Mouse (Mus musculus): ENCODE results near the gene Als2cr12. TPM values are rescaled to one million over a fixed set of nuclear protein-coding genes. Genes with fewer than 3 reads are reported as not detected.
"Not testable (repeated sequence)": the region's sequence is repeated elsewhere in the genome, so short reads cannot be mapped to it uniquely, and the experiment has no call there.

Als2cr12 gene
- polyA plus RNA-seq, 1 experiment, result 0.47 TPM

DNA sequence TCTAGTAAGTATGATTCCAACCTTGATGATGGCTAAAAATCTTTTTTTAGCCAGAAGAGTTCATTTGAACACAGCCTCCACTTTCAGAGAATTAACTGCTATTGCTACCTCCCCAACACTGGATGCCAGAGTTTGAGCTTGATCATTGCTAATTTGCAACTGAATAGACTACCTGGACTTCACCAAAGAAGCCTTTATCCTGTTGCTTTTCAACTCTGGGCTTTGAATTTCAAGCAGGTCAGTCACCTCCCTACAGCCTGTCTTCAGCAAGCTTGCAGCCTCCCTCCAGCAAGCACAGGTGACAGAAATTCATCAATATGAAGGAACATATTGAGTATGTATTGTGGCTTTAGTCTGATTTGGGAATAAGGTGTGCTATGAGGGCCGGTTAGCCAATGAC, 6.4 kb downstream of the Als2cr12 start:
- WGBS, result 96% methylated on average over 1 of the region's 1 CpGs
- no peak overlapping the region for H3K27ac ChIP-seq (ENCODE audit: insufficient read depth, low read depth, low read length)

DNA sequence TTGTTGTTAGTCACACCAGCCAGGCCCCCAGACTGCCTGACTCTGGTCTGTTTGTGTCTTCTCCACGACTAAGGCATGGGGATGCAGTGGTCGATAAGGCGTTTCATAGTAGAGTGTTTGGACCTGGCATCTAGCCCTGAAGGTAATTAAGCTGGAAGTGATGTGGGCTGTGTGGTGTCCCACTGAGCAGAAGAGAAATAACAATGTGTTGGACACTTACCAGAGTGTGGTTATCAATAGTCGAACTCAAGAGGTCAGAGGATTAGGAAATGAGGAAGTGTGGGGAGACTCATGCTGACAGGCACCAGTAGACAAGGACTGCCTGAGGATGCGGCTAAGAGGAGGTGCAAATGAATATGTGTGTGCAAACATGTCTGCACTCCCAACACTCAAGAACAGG, 17.4 kb downstream of the Als2cr12 start:
- H3K36me3 ChIP-seq (ENCODE audit: control insufficient read depth, insufficient read depth, low read length); H3K4me3 ChIP-seq (ENCODE audit: low read depth, low read length); H3K4me1 ChIP-seq (ENCODE audit: control insufficient read depth, insufficient read depth, insufficient read length, low read length); H3K27me3 ChIP-seq (ENCODE audit: control insufficient read depth, insufficient read depth, low read length): not testable (repeated sequence)
- H3K27ac ChIP-seq (ENCODE audit: insufficient read depth, low read depth, low read length), result peak overlapping the region; percentile 52; the same call in 1 of the 2 replicates
- WGBS, result 41% methylated on average over 5 of the region's 5 CpGs

More for the DNA sequence above, 6.4 kb downstream of the Als2cr12 start:
- Histone ChIP-seq H3K4me1 (ENCODE audit: control insufficient read depth, insufficient read depth, insufficient read length, low read length) (peaks cover 9% of the 10 kb centered on the region; the same call in 1 of the 2 replicates), H3K36me3 (ENCODE audit: control insufficient read depth, insufficient read depth, low read length) (no peaks in the 10 kb centered on the region), H3K4me3 (ENCODE audit: low read depth, low read length) (no peak overlapping the region), H3K27me3 (ENCODE audit: control insufficient read depth, insufficient read depth, low read length) (no peaks in the 10 kb centered on the region)
- TF ChIP-seq CTCF (IDR thresholded peaks at IDR 0.05; ENCODE audit: extremely low read depth, insufficient read length, insufficient replicate concordance, low read depth, low read length) (no peak), POLR2A (IDR thresholded peaks at IDR 0.05; ENCODE audit: low read depth, low read length) (no peak)

GRCm38 (mm10) chr1:58677575-58677974, 18.2 kb downstream of the Als2cr12 start:
- peaks cover 3% of the 10 kb centered on the region; the same call in 1 of the 2 replicates for H3K4me1 ChIP-seq (ENCODE audit: control insufficient read depth, insufficient read depth, insufficient read length, low read length)
- no peak for TF ChIP-seq POLR2A (IDR thresholded peaks at IDR 0.05; ENCODE audit: low read depth, low read length)
- no peaks in the 10 kb centered on the region for H3K27me3 ChIP-seq (ENCODE audit: control insufficient read depth, insufficient read depth, low read length)
- no peak overlapping the region for H3K4me3 ChIP-seq (ENCODE audit: low read depth, low read length)
- no peaks in the 10 kb centered on the region for H3K36me3 ChIP-seq (ENCODE audit: control insufficient read depth, insufficient read depth, low read length)
- H3K27ac ChIP-seq (ENCODE audit: insufficient read depth, low read depth, low read length), result peak overlapping the region; percentile 65; the same call in 1 of the 2 replicates
- WGBS, result 84% methylated on average over 1 of the region's 1 CpGs

- Histone ChIP-seq H3K36me3 (ENCODE audit: control insufficient read depth, insufficient read depth, low read length) (no peaks in the 10 kb centered on the region), H3K4me1 (ENCODE audit: control insufficient read depth, insufficient read depth, insufficient read length, low read length) (peaks cover 3% of the 10 kb centered on the region; the same call in 1 of the 2 replicates), H3K4me3 (ENCODE audit: low read depth, low read length) (no peak overlapping the region), H3K27ac (ENCODE audit: insufficient read depth, low read depth, low read length) (no peak overlapping the region), H3K27me3 (ENCODE audit: control insufficient read depth, insufficient read depth, low read length) (no peaks in the 10 kb centered on the region)
- TF ChIP-seq POLR2A (IDR thresholded peaks at IDR 0.05; ENCODE audit: low read depth, low read length), result no peak
- WGBS, result 89% methylated on average over 3 of the region's 3 CpGs
Measured at GRCm38 (mm10) chr1:58675011-58675410, 20.8 kb downstream of the Als2cr12 start.

- WGBS, result 85% methylated on average over 2 of the region's 2 CpGs
- TF ChIP-seq CTCF (IDR thresholded peaks at IDR 0.05; ENCODE audit: extremely low read depth, insufficient read length, insufficient replicate concordance, low read depth, low read length), result no peak
- TF ChIP-seq POLR2A (IDR thresholded peaks at IDR 0.05; ENCODE audit: low read depth, low read length), result no peak
- Histone ChIP-seq H3K27ac (ENCODE audit: insufficient read depth, low read depth, low read length) (no peak overlapping the region), H3K4me1 (ENCODE audit: control insufficient read depth, insufficient read depth, insufficient read length, low read length) (no peaks in the 10 kb centered on the region), H3K4me3 (ENCODE audit: low read depth, low read length) (no peak overlapping the region), H3K36me3 (ENCODE audit: control insufficient read depth, insufficient read depth, low read length) (0 out of 2 replicates have a peak, but pooled peaks cover 1% of the 10 kb centered on the region), H3K27me3 (ENCODE audit: control insufficient read depth, insufficient read depth, low read length) (no peaks in the 10 kb centered on the region)
Measured at GRCm38 (mm10) chr1:58672116-58672515, 23.7 kb downstream of the Als2cr12 start.

DNA sequence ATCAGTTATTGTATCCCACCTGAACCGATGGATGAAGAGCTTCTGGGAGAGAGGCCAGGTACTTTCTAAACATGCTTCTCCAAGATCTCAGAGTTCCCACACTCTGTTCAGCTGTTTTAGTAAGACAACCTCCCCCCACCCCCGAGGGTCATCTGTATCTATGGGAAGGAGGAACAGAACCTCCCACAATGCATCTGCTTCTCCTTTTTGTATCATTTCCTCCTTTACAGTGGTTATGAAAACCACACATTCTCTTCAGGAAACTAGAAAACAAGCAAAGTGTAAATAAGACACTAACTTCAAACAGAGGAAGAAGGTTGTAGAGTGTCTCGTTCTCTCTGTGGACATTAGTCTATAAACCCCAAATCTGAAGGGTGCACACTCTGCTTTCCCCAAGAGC, 26.2 kb downstream of the Als2cr12 start:
- H3K27me3 ChIP-seq (ENCODE audit: control insufficient read depth, insufficient read depth, low read length); H3K4me1 ChIP-seq (ENCODE audit: control insufficient read depth, insufficient read depth, insufficient read length, low read length); H3K4me3 ChIP-seq (ENCODE audit: low read depth, low read length); H3K27ac ChIP-seq (ENCODE audit: insufficient read depth, low read depth, low read length); H3K36me3 ChIP-seq (ENCODE audit: control insufficient read depth, insufficient read depth, low read length): not testable (repeated sequence)
- WGBS, result 59% methylated on average over 3 of the region's 3 CpGs

- 0 out of 2 replicates have a peak, but pooled peaks cover 1% of the 10 kb centered on the region for H3K36me3 ChIP-seq (ENCODE audit: control insufficient read depth, insufficient read depth, low read length)
- H3K4me1 ChIP-seq (ENCODE audit: control insufficient read depth, insufficient read depth, insufficient read length, low read length), result no peaks in the 10 kb centered on the region
- H3K27ac ChIP-seq (ENCODE audit: insufficient read depth, low read depth, low read length), result no peak overlapping the region
- no peaks in the 10 kb centered on the region for H3K27me3 ChIP-seq (ENCODE audit: control insufficient read depth, insufficient read depth, low read length)
- no peak overlapping the region for H3K4me3 ChIP-seq (ENCODE audit: low read depth, low read length)
- 85% methylated on average over 5 of the region's 5 CpGs for WGBS
- TF ChIP-seq CTCF (IDR thresholded peaks at IDR 0.05; ENCODE audit: extremely low read depth, insufficient read length, insufficient replicate concordance, low read depth, low read length), result no peak
- TF ChIP-seq POLR2A (IDR thresholded peaks at IDR 0.05; ENCODE audit: low read depth, low read length), result no peak
Measured at GRCm38 (mm10) chr1:58668191-58668590, 27.6 kb downstream of the Als2cr12 start.

DNA sequence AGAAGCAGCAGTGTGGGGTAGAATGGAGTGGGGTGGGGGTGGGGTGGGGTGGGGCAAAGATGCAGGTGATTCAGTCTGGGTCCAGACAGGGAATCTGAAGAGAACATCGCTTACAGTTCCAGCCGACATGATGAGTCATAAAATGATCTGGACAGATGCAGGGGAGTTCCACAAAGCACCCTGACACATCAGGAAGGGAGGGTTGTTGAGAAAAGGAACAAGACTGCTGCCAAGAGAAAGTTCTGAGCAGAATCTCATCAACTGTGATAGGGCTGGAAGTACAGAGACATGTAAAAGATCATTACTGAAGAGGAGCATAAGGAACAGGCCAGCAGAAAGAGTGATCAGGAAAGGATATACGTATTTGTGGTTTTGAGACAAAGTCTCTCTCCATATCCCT, 32.4 kb downstream of the Als2cr12 start:
- H3K36me3 ChIP-seq (ENCODE audit: control insufficient read depth, insufficient read depth, low read length); H3K27me3 ChIP-seq (ENCODE audit: control insufficient read depth, insufficient read depth, low read length); H3K4me3 ChIP-seq (ENCODE audit: low read depth, low read length); H3K27ac ChIP-seq (ENCODE audit: insufficient read depth, low read depth, low read length); H3K4me1 ChIP-seq (ENCODE audit: control insufficient read depth, insufficient read depth, insufficient read length, low read length): not testable (repeated sequence)
- 51% methylated on average over 3 of the region's 3 CpGs for WGBS

GRCm38 (mm10) chr1:58662671-58663070, 33.1 kb downstream of the Als2cr12 start:
- not testable (repeated sequence) for H3K4me3 ChIP-seq (ENCODE audit: low read depth, low read length); H3K27me3 ChIP-seq (ENCODE audit: control insufficient read depth, insufficient read depth, low read length); H3K36me3 ChIP-seq (ENCODE audit: control insufficient read depth, insufficient read depth, low read length); H3K4me1 ChIP-seq (ENCODE audit: control insufficient read depth, insufficient read depth, insufficient read length, low read length); H3K27ac ChIP-seq (ENCODE audit: insufficient read depth, low read depth, low read length)
- 90% methylated on average over 5 of the region's 5 CpGs for WGBS
